Mouse (Mus musculus): ENCODE results near the gene Fam57a.
"Not testable (repeated sequence)": the region's sequence is repeated elsewhere in the genome, so short reads cannot be mapped to it uniquely, and the experiment has no call there.

Gene Fam57a

DNA sequence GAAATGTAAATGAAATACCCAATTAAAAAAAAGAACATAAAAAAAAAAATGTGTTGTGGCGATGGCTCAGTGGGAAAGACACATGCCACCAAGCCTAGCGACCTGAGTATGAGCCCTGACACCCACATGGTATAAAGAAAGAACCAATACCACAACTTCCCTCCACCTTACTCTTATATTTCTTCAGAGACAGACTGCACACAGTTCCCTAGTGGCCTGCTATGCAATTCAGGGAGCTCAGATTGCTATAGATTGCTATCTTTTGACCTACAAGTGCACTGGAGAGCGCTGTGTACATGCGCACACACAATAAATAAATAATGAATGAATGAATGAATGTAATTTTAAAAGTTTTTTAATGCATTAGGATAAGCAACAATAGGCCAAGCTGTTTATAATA lies 4.3 kb downstream of the Fam57a start:
- DNase-seq = no peak

- no peak for DNase-seq
Measured at GRCm38 (mm10) chr11:76186908-76187307, 7.4 kb downstream of the Fam57a start.

DNA sequence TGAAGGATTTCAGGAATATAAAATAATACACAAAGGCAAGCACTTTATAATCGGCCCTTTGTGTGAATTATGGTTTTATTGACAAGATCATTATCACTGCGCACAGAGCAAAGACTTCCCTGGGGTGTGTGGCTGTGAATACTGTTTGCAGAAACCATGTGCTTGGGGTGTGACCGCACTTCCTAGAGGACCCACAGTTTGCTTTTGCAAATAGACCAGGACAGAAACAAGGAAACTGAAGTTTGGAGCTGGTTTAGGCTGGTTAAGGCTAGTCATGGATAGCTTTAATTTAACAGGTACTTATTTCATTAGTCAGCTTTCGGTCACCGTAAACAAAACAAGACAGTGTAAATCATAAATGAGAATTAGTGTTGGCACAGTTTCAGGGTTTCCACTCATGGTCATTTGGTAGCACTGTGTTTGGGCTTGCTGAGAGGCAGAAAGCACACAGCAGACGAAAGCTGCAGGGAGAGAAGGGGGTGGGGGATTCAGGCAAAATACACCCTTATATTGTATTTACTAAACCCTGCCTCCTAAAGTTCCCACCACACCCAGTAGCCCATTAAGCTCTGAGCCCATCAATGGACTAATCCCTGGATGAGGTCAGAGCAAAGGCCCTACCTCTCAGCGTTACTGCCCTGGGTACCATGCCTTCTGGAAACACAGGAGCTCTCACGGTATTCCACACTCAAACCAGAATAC lies 17.0 kb downstream of the Fam57a start:
- DNase-seq = no peak

DNA sequence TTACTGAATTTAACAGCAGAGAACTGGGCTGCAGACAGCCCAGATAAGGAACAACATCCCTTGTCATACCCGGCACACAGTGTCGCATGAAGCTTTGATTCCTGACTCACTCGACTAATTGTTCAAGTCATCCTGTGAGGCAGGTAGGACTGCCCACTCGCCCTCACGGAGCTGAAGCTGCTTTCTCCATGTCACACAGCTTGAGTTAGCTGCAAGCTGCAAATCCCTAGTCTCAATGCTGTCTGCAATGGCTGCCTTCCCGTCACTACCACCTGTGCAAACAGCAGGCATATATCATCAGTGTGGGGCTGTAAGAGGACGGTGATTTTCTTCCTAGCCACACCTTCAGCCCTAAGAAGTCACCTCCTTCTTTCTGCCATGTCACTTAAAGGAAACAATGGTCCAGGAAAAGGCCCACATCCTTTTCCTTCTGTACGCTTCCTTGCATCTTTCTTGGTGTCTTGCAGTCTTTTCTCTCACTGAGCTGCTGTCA lies 17.6 kb downstream of the Fam57a start:
- DNase-seq = no peak

DNA sequence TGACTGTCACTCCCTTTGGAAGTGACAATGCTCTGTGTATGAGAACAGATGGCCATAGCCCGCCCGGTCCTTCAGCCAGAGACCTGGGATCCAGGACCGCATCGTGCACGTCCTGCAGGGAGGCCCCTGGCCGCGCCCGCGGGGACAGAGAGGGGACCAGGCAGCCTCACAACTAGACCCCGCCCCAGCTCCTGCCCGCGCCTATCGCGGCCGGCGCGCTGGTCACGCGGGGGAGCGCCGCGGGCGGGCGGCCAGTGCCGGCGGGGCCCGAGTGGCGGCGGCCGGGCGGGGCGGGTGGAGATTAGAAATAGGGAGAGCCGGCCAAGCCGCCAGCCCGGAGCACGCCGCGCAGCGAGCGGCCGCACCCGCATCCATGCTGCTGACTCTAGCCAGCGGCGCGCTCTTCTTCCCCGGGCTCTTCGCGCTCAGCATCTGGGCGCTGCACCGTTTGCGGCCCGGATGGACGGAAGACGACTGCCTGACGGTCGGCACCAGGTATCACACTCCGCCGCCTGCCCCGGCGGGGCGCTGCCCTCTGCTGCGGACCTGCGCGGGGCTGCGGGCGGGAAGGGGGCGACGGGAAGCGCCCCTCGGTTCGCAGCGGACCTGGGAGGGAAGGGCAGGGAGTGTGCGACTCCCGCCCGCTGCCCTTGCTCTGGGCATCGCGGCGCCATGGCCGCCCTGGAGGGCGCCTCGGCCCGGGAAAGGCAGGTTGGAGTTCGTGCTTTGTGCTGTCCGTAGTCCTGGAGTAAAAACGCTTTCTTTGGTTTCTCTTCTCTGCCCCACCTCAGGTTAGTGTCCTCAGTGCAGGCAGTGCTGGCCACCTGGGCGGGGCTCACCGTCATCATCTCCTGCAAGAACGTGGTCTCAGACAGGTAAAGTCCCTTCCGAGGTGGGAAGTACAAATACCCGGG lies 22.5 kb downstream of the Fam57a start:
- DNase-seq = peak; percentile 90

- no peak for DNase-seq
Measured at GRCm38 (mm10) chr11:76206793-76207192, 27.3 kb downstream of the Fam57a start.

- DNase-seq = no peak
Measured at GRCm38 (mm10) chr11:76210228-76210985, 30.9 kb downstream of the Fam57a start.

GRCm38 (mm10) chr11:76211595-76211994 lies 32.1 kb downstream of the Fam57a start:
- DNase-seq = not testable (repeated sequence)

GRCm38 (mm10) chr11:76213841-76214240 lies 34.4 kb downstream of the Fam57a start:
- no peak for DNase-seq

GRCm38 (mm10) chr11:76215011-76215410 lies 35.5 kb downstream of the Fam57a start:
- DNase-seq = no peak

DNA sequence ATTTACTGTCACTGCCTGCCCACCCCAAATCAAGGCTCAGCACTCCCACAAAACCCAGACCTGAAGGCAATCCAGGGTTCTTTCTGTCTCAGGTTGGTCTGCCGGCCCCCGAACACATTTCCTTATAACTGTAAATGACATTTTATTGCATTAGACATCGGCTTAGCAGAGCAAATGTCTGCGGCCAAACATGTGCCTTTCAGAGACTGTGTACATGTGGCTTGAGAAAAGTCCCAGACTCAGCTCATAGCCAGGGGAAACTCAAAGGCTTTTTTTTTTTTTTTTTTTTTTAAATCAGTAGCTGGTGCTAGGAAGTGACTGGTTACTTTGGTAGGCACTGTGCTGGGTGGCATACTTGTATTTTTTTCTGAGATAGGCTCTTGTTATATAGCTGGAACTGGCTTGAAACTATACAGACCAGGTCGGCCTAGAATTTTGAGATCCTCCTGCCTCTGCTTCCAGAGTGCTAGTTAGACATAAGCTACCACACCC lies 36.6 kb downstream of the Fam57a start:
- DNase-seq = no peak

DNA sequence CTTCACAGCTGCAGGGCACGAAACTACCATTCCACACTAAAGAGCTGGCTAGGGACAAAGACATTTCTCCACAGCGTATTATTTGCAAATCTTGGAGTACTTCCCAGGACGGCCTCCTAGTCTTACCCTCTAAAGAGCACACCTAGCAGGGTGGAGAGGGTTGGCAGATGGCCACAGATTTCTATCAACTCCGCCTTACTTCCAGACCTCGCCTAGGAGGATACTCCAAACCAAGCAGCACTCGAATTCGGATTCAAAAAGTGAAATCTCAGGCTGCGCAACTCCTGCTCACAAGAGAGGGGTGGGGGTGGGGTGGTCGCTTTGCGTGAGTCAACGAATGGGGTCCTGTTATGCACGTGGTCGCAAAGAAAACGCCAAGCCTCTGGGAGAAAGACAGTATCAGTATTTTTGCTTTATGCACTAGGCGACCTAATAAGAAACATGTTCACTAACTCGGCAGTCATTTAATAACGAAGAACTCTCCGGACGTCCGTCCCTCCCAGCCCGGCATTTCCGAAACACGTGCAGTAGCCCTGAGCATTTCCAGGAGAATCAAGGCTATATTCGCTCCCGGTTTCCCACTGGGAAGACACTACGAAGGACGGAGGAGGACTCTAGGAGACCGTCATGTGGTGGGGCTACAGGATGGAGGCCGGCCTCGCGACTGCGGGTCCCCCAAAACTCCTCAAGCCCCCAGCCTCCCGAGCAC lies 37.4 kb downstream of the Fam57a start:
- no peak for DNase-seq

DNA sequence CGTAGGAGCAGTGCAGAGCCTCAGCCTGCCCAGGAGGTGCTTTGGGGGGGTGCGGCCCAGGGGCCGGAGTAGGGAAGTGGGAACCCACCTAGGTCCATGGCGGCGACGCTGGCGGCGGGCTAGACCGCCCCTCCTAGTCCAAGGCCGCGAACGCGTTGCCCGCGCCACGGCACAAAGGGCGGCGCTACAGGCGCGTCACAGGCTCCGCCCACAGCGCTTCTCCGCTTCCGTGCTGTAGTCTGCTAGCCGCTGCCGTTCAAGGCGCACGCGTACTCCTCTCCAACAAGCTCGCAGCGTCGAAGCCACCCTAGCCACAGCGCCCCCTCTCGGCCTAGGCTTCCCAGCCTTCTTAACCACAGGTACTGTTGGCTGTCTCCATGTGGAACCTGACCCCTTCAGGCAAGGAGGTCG lies 37.9 kb downstream of the Fam57a start, which contains the start of the genes Dbil5 and Gemin4:
TSS of gene Dbil5 (plus strand) at position 219 of the 411 bp plus-strand sequence.
TSS of gene Gemin4 (minus strand) at position 275 of the 411 bp plus-strand sequence.
- DNase-seq = peak; percentile 97

DNA sequence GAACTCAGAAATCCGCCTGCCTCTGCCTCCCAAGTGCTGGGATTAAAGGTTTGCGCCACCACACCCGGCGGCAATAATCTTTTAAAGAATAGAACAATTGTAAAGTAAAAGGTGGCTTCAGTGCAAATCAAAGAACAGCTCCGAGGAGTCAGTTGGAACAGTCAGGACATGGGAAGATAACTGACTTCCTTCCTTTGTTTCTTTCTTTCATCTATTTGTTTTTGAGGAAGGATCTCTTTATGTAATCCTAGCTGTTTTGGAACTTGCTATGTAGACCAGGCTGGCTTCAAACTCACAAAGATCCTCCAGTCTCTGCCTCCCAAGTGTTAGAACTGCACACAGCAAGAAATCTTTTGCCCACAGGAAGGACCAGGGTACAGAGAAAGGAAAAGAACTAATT lies 45.2 kb downstream of the Fam57a start:
- DNase-seq = no peak

DNA sequence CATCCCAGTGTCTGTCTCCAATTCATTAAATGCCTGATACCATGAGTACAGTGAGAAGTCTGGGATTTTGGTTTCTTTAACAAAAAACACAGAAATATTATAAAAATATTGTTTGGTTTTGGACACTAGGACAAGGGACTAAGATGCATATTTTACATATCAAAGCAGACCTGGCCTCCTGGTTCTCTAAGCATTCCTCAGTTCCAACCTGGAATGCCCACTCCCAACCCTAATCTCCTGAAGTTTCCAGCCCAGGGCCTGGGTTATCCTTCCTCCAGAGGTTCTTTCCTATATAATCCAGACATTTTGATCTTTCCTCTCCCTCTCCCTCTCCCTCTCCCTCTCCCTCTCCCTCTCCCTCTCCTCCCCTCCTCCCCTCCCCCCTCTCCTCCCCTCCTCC lies 45.6 kb downstream of the Fam57a start:
- no peak for DNase-seq

- DNase-seq = no peak
Measured at GRCm38 (mm10) chr11:76236136-76236535, 56.7 kb downstream of the Fam57a start.

DNA sequence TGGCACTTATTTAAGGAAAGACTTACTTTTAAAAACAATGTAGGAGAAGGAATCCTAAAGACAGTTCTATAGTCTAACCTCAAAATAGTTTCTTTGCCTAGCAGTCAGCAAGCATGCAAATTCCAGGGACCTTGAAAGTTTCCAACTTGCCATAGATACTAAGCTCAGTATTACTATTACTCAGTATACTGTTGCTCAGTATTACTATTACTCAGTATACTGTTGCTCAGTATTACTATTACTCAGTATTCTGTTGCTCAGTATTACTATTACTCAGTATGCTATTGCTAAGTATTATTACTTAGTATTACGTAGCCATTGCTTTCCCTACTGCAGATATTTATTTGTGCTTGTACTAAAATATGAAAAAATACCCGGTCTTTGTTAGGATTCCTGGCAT lies 60.3 kb downstream of the Fam57a start:
- DNase-seq = no peak

DNA sequence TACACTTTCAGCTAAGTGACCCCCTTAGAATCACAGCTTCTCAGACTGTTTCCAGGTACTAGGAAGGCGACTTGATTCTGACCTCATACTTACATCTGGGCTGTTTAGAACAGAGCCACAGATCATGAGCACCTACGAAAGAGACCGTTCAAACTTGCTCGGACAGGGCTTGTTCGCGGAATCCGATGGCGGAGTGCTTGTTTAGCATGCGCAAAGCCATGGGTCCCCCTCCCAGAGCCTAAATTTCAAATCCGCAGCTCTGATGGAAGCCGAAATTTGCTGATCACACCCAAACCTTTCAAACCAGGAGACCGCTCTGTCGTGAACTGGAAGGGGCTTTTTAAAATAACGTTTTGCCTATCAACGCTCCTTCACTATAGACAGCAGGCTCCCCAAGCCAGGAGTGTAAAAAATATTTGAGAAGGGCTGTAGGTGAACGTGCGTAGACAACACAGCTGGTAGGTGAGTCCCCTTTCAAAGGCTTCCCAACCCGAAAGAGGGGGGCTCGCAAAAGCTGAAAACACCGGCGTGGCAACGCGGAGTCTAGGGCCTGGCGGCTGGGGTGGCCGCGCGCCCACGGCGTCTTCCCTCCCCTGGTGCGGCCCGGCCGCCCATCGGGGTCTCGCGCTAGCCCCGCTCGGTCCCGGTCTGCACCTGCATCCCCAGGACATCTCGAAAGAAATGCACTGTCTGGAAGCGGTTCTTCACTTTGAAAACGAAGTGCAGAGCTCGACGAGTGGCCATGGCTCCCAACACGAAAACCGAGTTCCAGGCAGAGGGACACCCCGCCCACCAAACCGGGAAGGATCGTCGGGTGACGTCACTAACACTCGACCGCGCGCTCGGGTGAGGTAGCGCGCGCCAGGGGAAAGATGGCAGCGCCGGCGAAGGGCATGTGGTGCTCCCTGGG lies 63.7 kb downstream of the Fam57a start, which contains the start of the genes Mrm3 and Glod4:
TSS of gene Mrm3 (plus strand) at position 815 of the 910 bp plus-strand sequence.
TSS of gene Glod4 (minus strand) at position 825 of the 910 bp plus-strand sequence.
- DNase-seq = peak; percentile 92

DNA sequence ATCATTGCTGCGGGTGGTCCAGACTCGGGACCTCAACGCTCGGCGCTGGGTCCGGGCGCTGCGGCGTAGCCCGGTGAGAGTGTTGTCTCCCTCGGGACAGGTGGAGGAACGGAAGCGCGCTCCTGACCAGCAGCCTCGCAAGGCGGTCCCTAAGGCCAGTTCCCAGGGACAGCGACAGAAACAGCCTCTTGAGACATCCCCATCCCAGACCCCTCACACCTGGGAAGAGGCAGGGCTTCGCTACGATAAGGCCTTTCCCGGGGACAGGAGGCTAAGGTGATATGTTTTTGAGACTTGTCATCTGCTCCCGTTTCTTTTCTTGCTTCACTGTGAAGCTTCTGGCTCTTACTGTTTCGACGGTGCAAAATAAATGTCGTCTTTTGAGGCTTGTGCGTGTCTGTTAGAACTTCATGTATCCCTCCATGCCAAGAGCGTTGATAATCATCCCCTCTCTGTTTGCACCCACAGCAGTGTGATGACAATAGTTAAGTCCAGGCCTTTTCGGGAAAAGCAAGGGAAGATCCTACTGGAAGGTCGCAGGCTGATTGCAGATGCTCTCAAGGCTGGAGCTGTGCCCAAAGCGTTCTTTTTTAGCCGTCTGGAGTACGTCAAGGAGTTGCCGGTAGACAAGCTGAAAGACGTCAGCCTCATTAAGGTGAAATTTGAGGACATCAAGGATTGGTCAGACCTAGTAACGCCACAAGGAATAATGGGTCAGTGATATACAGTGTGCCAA lies 64.5 kb downstream of the Fam57a start:
- DNase-seq = no peak

DNA sequence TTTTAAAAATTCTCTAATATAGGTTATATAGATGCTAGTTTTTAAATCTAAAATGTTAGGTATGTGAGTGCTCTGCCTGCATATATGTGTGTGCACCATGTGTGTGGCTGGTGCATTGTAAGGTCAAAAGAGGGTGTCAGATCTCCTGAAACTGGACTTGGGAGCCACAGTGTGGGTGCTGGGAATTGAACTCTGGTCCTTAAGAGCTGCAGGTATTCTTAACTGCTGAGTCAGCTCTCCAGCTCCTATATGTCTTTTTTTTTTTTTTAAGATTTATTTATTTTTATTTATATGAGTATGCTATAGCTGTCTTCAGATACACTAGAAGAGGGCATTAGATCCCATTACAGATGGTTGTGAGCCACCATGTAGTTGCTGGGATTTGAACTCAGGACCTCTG lies 67.0 kb downstream of the Fam57a start:
- no peak for DNase-seq
